Mouse (Mus musculus) embryonic facial prominence, embryonic 10.5 days (tissue): ENCODE data around the gene Ebf4. TPM values are rescaled to one million over a fixed set of nuclear protein-coding genes. Genes with fewer than 3 reads are reported as not detected.

Experiments
- polyA plus RNA-seq: library from polyadenylated mRNA; unstranded; fragments of >200 nt; fragmentation: Nextera tagmentation; extraction: Ambion mirVana; gene quantifications from 2 replicates; pipeline ENCODE4 v1.2.1, GENCODE M21; 2016

Ebf4 gene
- polyA plus RNA-seq, 1 experiment from 2014 or later: 0.82 TPM

Other genes starting within 250 kb of the Ebf4 start
- gene Tgm6, start 182.8 kb upstream of the Ebf4 start, polyA plus RNA-seq: not detected in 2 replicates
- 898 and 946 TPM in 2 replicates for gene Snrpb, start 115.8 kb upstream of the Ebf4 start, polyA plus RNA-seq
- gene Tmc2, start 100.0 kb upstream of the Ebf4 start, polyA plus RNA-seq: not detected in 2 replicates
- 471 and 485 TPM in 2 replicates for gene Nop56, start 20.7 kb upstream of the Ebf4 start, polyA plus RNA-seq
- gene Idh3b, start 10.6 kb upstream of the Ebf4 start, polyA plus RNA-seq: 126 TPM in 2 replicates
- 63.6 and 69.7 TPM in 2 replicates for gene Cpxm1, start 102.4 kb downstream of the Ebf4 start, polyA plus RNA-seq
- 0.08 TPM in 1 of 2 replicates, not detected in the other for gene Gm28372, start 110.1 kb downstream of the Ebf4 start, polyA plus RNA-seq
- gene 1700020A23Rik, start 110.1 kb downstream of the Ebf4 start, polyA plus RNA-seq: not detected in 2 replicates
- gene Tmem239, start 111.3 kb downstream of the Ebf4 start, polyA plus RNA-seq: not detected in 2 replicates
- 112 and 122 TPM in 2 replicates for gene Vps16, start 129.2 kb downstream of the Ebf4 start, polyA plus RNA-seq
- 13.9 and 14.0 TPM in 2 replicates for gene Pced1a, start 129.5 kb downstream of the Ebf4 start, polyA plus RNA-seq
- 81.1 and 82.7 TPM in 2 replicates for gene Ptpra, start 155.1 kb downstream of the Ebf4 start, polyA plus RNA-seq